Mouse (Mus musculus) heart, embryonic 14.5 days (tissue): ENCODE data around the gene Hoxd4. TPM values are rescaled to one million over a fixed set of nuclear protein-coding genes. Genes with fewer than 3 reads are reported as not detected.

Experiments used
- ATAC-seq: fragments of 200-750 bp; cut with Nextera tagmentation; 2 replicates; pipeline ENCODE4 v1.8.0; 2017; ENCODE audit warnings: low read depth, moderate TSS enrichment; ENCODE audit not compliant: insufficient number of reproducible peaks, insufficient read depth, low FRiP score
- H3K27ac ChIP-seq, 2 experiments: fragments of 200-500 bp in 1 of 2; fragments of 300-500 bp in 1 of 2; sonication (generic) in 1 of 2; replicated peaks in 1 of 2; 2 replicates each; pipeline ENCODE4 v1.5.1; 2012 to 2014; ENCODE audit warnings: low read depth in 2 of 2, low read length in 2 of 2, control low read depth in 1 of 2, mild to moderate bottlenecking in 1 of 2, mixed read lengths in 1 of 2; ENCODE audit not compliant: control insufficient read depth in 1 of 2, insufficient read depth in 1 of 2
- H3K27me3 ChIP-seq: fragments of 300-500 bp; sonication (generic); 2 replicates; pipeline ENCODE4 v1.6.1; 2014; ENCODE audit warnings: mild to moderate bottlenecking, low read length, control low read depth; ENCODE audit not compliant: control insufficient read depth, insufficient read depth
- H3K36me3 ChIP-seq: fragments of 300-500 bp; sonication (generic); 2 replicates; pipeline ENCODE4 v1.6.1; 2014; ENCODE audit warnings: mild to moderate bottlenecking, control low read depth, low read length, mixed read lengths; ENCODE audit not compliant: control insufficient read depth, insufficient read depth
- H3K4me1 ChIP-seq, 2 experiments: fragments of 200-500 bp in 1 of 2; fragments of 300-500 bp in 1 of 2; sonication (generic) in 1 of 2; 2 replicates each; pipeline ENCODE4 v1.6.1; 2012 to 2014; ENCODE audit warnings: low read length in 2 of 2, control low read depth in 1 of 2, mixed read lengths in 1 of 2; ENCODE audit not compliant: control insufficient read depth in 2 of 2, insufficient read depth in 2 of 2
- H3K4me2 ChIP-seq: fragments of 300-500 bp; sonication (generic); 2 replicates; pipeline ENCODE4 v1.6.1; 2014; ENCODE audit warnings: mild to moderate bottlenecking, low read length
- H3K4me3 ChIP-seq, 2 experiments: fragments of 200-500 bp in 1 of 2; fragments of 300-500 bp in 1 of 2; sonication (generic) in 1 of 2; 2 replicates each; pipeline ENCODE4 v1.5.1; 2012 to 2014; ENCODE audit warnings: low read length in 2 of 2, mild to moderate bottlenecking in 2 of 2, control low read depth in 1 of 2, low read depth in 1 of 2, moderate library complexity in 1 of 2; ENCODE audit not compliant: control insufficient read depth in 1 of 2, insufficient read depth in 1 of 2
- H3K9ac ChIP-seq: fragments of 300-500 bp; sonication (generic); 2 replicates; pipeline ENCODE4 v1.6.1; 2014; ENCODE audit warnings: mild to moderate bottlenecking, low read length
- H3K9me3 ChIP-seq: fragments of 300-500 bp; sonication (generic); 2 replicates; pipeline ENCODE4 v1.6.1; 2016; ENCODE audit warnings: low read length, control low read depth; ENCODE audit not compliant: control insufficient read depth
- WGBS: fragments of 180-500 bp; shearing (Covaris S2); extraction: QIAGEN DNeasy Blood & Tissue Kit; methylation state at CpG from one replicate; pipeline ENCODE4 v1.1.7; 2014; 5-methylcytosine and 5-hydroxymethylcytosine counted together
- polyA plus RNA-seq: library from polyadenylated mRNA; unstranded; fragments of >200 nt; fragmentation: Nextera tagmentation; extraction: Ambion mirVana; gene quantifications from 2 replicates; pipeline ENCODE4 v1.2.1, GENCODE M21; 2014

Gene Hoxd4
- polyA plus RNA-seq, 1 experiment from 2014 or later = 0.34 TPM

- H3K4me3 ChIP-seq = no peak overlapping the region
- H3K9ac ChIP-seq = no peak overlapping the region
- ATAC-seq = no peak
- no peaks in the 10 kb centered on the region for H3K9me3 ChIP-seq
- peaks cover 98% of the 10 kb centered on the region for H3K27me3 ChIP-seq
- peaks cover 11 to 18% of the 10 kb centered on the region in 2 experiments for H3K4me1 ChIP-seq
- no peak overlapping the region for H3K27ac ChIP-seq
- 4% methylated on average over 9 of the region's 9 CpGs for WGBS
- H3K36me3 ChIP-seq = no peaks in the 10 kb centered on the region
- no peak overlapping the region for H3K4me2 ChIP-seq
Observed at GRCm38 (mm10) chr2:74748436-74748995, 36.8 kb downstream of the Hoxd4 start.

GRCm38 (mm10) chr2:74749337-74750121 lies 37.8 kb downstream of the Hoxd4 start:
- no peak overlapping the region; the same call in 1 of the 2 replicates for H3K9ac ChIP-seq
- H3K27ac ChIP-seq = no peak overlapping the region

GRCm38 (mm10) chr2:74750731-74751250 lies 39.1 kb downstream of the Hoxd4 start:
- Histone ChIP-seq H3K27me3 (peaks cover 96% of the 10 kb centered on the region), H3K4me2 (no peak overlapping the region), H3K9me3 (no peaks in the 10 kb centered on the region), H3K9ac (no peak overlapping the region), H3K36me3 (no peaks in the 10 kb centered on the region), H3K4me1 (peaks cover 11 to 18% of the 10 kb centered on the region in 2 experiments), H3K4me3 (no peak overlapping the region), H3K27ac (no peak overlapping the region)
- WGBS = 19% methylated on average over 5 of the region's 5 CpGs
- no peak for ATAC-seq

More at GRCm38 (mm10) chr2:74749337-74750121, 37.8 kb downstream of the Hoxd4 start:
- Histone ChIP-seq H3K4me2 (peak overlapping the region; percentile 56), H3K4me3 (peak overlapping the region; percentile 2 to 28), H3K4me1 (peaks cover 11 to 18% of the 10 kb centered on the region in 2 experiments), H3K27me3 (peaks cover 98% of the 10 kb centered on the region), H3K36me3 (no peaks in the 10 kb centered on the region), H3K9me3 (no peaks in the 10 kb centered on the region)
- WGBS = under 1% methylated on average over 47 of the region's 47 CpGs
- no peak for ATAC-seq

- no peak overlapping the region for H3K27ac ChIP-seq
- H3K27me3 ChIP-seq = peaks cover 96% of the 10 kb centered on the region
- peaks cover 7 to 18% of the 10 kb centered on the region in 2 experiments for H3K4me1 ChIP-seq
- no peak overlapping the region for H3K4me3 ChIP-seq
- ATAC-seq = no peak
- no peaks in the 10 kb centered on the region for H3K36me3 ChIP-seq
- no peak overlapping the region for H3K9ac ChIP-seq
- WGBS = 77% methylated on average over 1 of the region's 1 CpGs
- H3K4me2 ChIP-seq = no peak overlapping the region
- H3K9me3 ChIP-seq = no peaks in the 10 kb centered on the region
Observed at GRCm38 (mm10) chr2:74751861-74752260, 40.1 kb downstream of the Hoxd4 start.

GRCm38 (mm10) chr2:74752431-74753174 lies 40.9 kb downstream of the Hoxd4 start:
- Histone ChIP-seq H3K9me3 (no peaks in the 10 kb centered on the region), H3K36me3 (no peaks in the 10 kb centered on the region), H3K4me3 (peak overlapping the region; percentile 32 to 36), H3K9ac (no peak overlapping the region), H3K27me3 (peaks cover 96% of the 10 kb centered on the region), H3K27ac (no peak overlapping the region), H3K4me2 (peak overlapping the region; percentile 58), H3K4me1 (peaks cover 7 to 18% of the 10 kb centered on the region in 2 experiments)
- 3% methylated on average over 45 of the region's 45 CpGs for WGBS
- no peak for ATAC-seq

GRCm38 (mm10) chr2:74753175-74753523 lies 41.4 kb downstream of the Hoxd4 start:
- Histone ChIP-seq H3K4me2 (peak overlapping the region; percentile 58), H3K4me1 (peaks cover 7 to 18% of the 10 kb centered on the region in 2 experiments), H3K4me3 (peak overlapping the region; percentile 18 to 36; a peak in 3 of 4 replicates), H3K27me3 (peaks cover 96% of the 10 kb centered on the region), H3K36me3 (no peaks in the 10 kb centered on the region), H3K9ac (no peak overlapping the region), H3K9me3 (no peaks in the 10 kb centered on the region), H3K27ac (no peak overlapping the region)
- no peak for ATAC-seq
- under 1% methylated on average over 25 of the region's 25 CpGs for whole genome bisulfite sequencing

GRCm38 (mm10) chr2:74753711-74754110 lies 42.0 kb downstream of the Hoxd4 start:
- Histone ChIP-seq H3K27ac (no peak overlapping the region), H3K4me1 (peaks cover 7 to 18% of the 10 kb centered on the region in 2 experiments), H3K4me3 (no peak overlapping the region), H3K4me2 (no peak overlapping the region), H3K27me3 (peaks cover 97% of the 10 kb centered on the region), H3K36me3 (no peaks in the 10 kb centered on the region), H3K9ac (no peak overlapping the region), H3K9me3 (no peaks in the 10 kb centered on the region)
- ATAC-seq = no peak
- WGBS = 27% methylated on average over 5 of the region's 5 CpGs
